Mouse (Mus musculus): Measurements from ENCODE around the gene Tnfsf15.

Gene Tnfsf15

DNA sequence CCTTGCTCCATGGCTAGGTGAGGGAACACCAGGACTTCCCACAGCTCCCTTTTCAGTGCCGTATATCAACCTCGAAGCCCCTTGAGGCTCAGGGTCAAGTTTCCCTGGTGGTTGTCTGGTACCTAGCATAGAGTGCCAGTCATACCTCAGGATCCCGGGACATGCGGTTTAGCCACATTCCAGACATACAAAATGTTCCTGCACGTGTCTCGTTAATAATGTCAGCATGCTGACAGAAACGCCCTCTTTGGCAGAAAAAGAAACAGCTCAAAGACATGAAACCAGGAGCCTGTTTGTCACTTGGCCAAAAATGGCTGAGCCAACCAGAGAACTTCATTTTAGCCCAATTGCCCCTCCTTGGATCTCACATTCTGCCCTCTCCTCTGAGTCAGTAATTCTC lies 2.8 kb downstream of the Tnfsf15 start:
- no peak for DNase-seq (ENCODE audit: low spot score in 2 of 2)

DNA sequence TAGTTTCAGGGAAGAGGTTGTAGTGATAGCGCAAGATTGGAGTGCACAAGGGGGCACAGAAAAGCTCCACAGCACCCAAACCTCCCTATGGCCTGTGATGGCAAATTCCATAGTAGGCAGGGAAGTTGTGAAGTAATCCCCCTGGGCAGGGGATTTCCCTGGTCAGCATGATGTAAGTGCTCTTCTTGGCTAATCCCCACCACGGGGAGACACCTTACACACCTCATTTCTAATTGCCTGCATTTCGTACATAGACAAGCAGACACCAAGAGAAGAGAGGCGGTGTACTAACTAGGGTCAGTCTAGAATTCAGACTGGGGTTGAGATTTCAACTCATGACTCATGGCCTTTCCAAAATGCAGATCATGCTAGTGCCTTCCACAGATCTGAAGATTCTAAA lies 4.2 kb downstream of the Tnfsf15 start:
- no peak for DNase-seq (ENCODE audit: low spot score in 2 of 2)

DNA sequence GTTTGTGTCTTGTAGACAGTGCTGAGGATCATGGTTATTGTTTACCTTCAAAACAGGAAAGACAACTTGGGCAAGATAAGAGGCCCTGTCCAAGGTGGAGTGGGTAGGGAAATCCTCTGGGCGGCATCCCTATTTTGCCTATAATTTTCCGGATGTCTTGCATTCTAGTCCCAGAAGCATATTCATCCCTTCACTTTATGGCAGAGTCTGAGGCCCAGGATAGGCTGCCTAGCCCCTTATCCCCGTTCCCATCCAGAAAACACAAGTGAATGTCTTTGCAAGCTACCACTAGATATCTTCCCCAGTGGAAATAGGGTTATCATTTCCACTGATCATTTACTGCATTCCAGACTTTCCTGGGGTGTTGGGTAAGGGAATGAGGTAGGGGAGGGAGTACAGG lies 4.9 kb downstream of the Tnfsf15 start:
- no peak for DNase-seq (ENCODE audit: low spot score in 2 of 2)

DNA sequence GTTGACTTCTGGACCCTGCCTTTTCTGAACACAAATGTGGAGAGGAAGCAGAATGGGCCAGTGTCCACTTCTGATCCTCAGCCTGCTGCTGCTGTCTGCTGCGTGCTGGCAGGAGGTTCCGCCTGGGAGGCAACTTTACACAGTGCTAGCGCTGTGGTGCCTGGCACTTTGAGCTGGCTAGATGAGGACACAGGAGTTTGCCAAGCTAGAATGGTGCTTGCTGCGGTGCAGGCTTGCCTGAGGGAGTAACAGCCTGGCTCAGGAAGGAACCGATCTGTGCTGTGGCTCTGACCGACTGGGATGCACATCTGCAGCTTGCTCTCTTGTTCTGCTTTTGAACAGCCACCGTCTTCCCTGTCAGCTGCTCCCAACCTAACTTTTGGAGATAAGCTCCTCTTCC lies 5.4 kb downstream of the Tnfsf15 start:
- no peak for DNase-seq (ENCODE audit: low spot score in 2 of 2)

DNA sequence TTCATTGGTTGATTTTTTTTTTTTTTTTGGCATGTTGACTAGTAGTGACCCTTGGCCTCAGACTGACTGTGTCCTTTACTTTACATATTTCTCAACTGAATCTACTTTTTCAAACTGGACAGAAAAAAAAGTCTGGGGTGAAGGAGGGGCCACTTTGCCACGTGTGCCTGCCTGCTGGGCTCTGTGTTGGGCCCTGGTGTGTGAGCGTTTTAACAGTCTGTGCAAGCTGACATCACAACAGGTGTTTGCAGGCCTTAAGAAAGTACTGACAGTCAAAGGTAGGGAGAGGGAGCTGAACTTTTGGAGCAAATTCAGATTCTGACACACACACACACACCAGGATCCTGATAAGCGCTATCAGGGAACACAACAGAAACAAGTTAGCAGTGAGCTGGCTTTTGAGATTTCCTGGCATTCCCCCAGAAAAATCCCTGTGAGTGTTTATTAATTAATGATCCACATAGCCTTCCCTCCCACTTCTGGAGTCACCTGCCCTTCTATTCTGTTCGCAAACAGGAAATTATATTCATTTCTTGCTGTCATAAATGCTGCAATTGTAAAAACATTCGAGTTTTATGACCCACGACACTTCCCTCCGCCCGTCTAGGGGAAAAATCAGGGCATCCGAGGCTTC lies 6.4 kb downstream of the Tnfsf15 start:
- no peak for DNase-seq (ENCODE audit: low spot score in 2 of 2)

DNA sequence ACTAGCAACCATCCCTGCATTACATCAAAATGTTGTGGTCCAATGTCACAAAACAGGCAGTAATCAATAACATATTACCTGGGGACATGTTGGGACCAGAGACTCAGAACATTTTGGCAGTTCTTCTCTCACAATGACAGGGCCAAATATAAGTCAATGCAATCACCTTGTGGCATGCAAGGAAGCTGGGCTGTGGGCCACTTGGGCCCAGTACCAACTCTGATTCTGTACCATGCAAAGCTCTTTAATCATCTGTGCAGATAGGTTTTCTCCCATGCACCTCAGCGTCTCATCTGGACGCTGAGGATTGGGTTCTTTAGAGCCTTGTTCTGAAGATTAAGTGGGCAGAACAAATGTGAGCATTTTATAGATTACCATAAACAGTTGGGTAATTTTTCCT lies 13.6 kb downstream of the Tnfsf15 start:
- no peak for DNase-seq (ENCODE audit: low spot score in 2 of 2)

DNA sequence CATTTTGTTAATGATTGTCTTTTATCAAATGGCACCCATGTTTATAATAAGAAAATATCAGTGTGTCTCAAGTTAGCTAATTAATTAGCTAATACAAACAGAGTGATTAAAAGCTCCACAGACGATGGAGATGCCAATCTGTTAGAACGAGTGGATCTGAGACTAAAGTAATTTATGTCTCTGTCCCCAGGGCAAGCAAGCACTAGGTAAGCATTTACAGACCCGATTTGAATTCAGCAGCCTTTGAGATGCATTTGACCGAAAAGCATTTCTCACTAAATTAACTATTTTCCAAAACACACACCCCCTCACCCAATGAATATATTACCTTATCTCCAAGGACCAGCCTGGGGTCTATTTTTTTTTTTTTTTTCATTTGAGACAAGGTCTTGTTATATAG lies 18.2 kb downstream of the Tnfsf15 start:
- no peak for DNase-seq (ENCODE audit: low spot score in 2 of 2)

DNA sequence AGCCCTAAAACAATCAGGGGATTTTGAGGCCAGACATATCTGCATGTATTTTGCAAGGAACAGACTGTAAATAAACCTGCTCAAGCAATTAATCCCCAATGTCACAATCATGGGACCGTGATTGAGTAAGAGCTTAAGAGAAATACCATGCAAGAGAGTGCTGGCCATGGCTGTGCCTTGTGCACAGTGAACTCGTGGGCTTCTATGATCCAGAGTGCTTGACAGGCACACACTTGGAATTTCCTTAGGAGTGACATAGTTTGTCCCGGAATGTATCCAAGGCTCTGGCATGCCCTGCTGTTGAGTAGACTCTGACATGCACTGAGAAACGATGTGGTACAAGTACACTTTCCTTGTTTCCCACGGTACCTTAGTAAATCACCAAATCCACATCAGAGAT lies 18.9 kb downstream of the Tnfsf15 start:
- DNase-seq (ENCODE audit: low spot score in 2 of 2), result no peak

DNA sequence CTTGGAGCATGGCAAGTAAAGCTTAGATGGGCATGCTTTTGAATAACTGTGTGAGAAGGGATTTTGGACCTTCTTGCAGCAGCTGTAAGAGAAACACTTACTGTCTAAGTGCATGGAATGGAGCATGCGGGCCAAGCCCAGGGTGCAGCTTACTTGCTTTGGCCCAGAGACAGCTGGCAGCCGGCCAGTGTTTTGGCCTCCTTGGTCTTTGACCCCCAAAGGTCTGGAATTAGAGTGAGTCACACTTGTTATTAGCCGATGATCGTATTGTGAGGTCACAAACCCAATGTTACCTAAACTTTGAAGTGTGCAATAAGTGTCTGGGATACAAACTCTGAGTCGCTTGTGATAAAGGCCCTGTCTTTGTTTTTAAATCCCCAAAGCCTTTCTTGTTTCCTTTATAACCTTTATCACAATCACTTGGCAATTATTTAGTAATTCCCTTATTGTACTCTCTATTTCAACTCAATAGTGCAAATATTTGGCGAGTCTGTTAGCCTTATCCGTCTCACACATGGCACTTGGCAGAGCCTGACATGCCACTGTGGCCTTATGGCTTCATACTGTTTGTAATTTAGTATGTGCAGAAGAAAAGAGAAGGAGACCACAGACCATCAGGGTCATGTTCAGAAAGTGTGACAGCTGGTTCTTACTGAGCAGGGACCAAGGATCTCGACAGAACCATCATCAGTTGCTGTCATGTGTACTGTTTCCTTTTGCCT lies 26.8 kb downstream of the Tnfsf15 start:
- DNase-seq (ENCODE audit: low spot score in 2 of 2), result no peak

DNA sequence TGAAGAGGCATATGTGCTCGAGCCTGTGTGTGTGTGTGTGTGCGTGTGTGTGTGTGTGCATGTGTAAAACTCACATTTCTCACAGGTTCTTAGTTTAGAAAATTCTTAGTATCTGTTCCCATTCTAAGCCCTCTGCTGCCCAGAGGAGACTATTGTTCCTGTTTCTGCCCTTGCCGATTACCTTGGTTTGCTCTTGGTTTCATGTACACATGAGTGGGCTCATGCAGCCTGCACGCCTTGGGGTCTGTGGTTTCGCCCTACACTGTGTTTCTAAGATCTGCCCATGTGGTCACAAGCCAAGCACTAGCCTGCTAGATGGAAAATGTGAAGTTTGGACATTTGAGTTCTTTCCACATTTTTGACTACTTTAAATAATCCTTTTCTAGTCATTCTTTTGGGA lies 33.0 kb downstream of the Tnfsf15 start:
- DNase-seq (ENCODE audit: low spot score in 2 of 2), result no peak

DNA sequence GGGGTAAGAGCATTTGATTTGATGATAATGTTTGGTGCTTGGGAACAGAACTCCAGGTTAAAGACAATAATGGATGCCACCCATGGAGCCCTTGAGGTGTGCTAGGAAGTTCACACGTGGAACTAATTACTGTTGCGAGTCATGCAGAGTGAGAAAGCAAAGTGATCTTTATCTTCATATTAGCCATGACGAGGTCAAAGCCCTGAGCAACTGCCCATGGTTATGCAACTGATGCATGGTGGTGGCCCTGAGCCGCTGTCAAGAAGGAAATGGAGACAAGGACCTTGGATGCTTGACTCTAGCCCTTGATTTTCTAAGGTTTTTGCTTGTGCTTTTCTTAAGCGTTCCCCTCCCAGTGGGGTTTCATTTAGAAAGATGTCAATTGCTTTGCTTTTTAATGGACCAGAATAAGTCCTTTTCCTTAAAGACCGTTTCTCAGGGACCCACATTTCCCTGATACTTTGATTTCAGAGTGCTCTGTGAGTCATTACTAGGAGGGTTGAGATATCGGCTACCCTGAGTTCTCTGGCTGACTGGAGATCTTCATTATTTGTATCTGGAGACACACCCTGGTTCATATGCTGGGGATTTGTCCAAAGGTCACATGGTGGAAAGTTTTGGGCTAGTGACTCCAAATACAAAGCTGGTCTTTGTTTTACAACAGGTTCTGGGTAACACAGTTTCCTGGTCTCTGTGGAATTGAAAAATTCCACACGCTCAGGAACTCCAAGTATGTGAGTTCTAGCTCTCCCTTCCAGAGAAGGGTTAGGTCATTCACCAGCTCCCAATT lies 34.3 kb downstream of the Tnfsf15 start:
- DNase-seq (ENCODE audit: low spot score in 2 of 2), result no peak

DNA sequence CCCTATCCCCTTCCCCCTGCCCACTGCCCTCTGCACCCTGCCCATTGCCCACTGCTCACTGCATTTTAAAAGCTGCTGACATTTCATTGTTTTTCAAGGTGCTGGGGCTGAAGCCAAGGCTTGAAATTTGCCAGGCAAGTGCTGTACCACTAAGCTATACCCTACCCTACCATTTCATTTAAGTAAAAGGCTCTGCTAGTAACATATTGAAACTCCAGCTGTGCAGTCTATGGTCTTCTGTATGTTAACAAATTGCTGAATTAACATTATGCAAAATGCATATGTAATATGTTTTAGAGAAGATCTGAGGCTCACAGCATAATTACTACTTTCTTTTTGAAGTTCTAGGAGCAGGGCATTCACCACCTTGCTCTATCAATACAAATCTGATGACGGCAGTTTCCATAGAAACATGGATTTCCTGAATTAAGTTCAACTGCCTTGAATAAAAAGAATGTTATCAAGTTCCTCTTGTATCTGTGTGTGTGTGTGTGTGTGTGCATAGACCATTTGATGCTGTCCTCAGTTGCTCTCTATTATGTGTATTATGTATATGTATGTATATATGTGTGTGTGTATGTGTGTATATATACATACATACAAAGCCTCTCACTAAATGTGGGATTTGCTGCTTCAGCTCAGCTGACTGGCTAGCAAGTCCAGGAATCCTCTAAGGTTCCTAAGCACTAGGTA lies 38.5 kb downstream of the Tnfsf15 start:
- no peak for DNase-seq (ENCODE audit: low spot score in 2 of 2)

DNA sequence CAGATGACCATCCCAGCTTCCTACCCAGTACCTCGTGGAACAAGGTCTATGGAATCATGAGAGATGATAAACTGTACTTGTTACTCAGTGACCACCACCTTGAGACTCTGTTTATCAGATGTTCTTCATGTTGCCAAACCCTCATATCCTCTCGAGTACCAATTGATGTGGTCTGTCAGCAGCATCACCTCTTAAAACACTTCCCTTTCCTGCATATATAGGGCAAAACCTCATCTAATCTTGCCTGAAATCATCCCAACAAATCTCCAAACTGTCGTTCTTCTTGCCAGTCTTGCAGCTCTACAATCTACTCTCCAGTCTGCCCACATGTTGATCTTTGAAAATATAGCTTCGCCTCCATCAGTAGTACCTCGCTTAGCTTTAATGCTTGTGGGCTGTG lies 40.7 kb downstream of the Tnfsf15 start:
- no peak for DNase-seq (ENCODE audit: low spot score in 2 of 2)

DNA sequence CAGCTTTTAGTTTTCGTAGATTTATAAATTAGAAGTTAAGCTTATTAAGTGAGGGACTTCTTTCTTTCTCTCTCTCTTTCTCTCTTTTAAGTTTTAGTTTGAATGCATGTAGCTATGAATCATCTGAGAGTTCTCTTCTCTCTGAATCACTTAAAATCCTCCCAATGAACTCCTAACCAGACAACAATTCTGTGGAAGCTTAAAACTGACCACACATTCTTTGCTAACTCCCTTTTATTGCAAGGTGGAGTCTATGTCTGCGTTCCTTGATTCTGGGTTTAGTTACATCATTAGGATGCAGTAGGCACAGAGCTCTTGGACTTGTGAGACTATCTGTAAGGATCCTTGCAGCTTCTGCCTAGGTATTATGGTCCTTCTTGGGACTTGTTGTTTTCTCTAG lies 41.2 kb downstream of the Tnfsf15 start:
- DNase-seq (ENCODE audit: low spot score in 2 of 2), result no peak

DNA sequence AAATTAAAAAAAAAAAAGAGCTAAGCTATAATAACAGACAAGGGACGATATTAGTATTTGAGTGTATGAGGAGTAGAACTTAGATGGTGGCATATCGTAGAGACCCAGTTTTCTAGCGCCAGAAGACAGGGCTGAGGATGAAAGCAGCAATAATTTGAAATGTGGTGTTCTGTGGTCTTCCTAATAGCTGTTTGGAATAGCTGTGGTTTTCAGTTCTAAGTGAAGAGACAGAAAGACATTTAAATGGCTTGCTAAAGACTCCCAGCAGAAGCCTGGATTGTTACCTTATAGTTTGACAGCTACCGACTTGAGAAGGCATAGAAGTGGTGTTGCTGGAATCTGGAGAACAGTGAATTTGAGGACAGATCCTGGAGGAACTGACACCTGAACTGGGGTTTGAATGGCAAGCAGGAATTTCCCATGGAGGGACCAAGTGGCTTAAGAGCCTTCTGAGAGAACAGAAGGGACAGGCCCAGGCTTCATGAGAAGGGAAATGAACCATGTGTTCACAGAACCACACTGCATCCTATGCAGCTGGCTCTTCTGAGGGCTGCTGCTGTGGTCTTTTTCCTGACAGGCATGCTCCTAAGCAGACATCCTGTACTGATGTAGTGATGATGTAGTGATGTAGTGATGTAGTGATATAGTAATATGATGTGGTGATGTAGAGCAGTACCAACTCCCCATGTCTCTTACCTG lies 42.8 kb downstream of the Tnfsf15 start:
- no peak for DNase-seq (ENCODE audit: low spot score in 2 of 2)

DNA sequence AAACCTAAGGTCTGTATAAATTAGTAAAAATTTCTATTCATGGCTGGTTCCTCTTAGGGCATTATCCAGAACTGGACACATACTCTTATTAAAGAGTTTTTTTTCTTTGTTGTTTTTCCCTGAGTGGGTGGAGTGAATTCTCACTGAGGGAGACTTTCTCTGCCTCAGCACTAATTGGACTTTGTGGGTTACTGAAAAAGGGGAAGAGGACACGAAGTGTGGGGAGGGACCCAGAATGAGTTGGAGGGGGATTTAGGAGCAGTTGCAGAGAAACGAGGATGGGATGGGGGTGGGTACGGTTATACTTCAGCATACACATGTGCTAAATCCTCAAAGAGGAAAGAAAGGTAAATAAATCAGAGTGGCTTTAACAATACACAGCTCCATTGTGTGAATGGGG lies 45.2 kb downstream of the Tnfsf15 start:
- DNase-seq (ENCODE audit: low spot score in 2 of 2), result no peak

DNA sequence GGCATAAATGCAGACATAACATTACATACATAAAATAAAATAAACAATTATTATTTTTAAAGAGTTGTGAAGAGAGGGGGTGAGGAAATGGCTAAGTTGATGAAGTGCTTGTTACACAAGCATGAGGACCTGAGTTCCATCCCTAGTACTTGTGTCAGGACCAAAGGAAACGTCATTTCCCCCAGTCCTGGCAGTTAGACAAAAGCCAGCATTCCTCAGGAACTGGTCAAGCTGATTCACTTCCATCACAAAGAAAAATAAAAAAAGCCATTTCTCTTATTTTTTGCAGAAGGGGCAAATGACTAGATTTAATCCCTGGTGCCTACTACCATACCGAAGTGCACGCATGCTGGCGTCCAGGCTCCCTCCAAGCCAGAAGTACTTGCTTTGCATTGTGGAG lies 48.0 kb downstream of the Tnfsf15 start:
- no peak for DNase-seq (ENCODE audit: low spot score in 2 of 2)

DNA sequence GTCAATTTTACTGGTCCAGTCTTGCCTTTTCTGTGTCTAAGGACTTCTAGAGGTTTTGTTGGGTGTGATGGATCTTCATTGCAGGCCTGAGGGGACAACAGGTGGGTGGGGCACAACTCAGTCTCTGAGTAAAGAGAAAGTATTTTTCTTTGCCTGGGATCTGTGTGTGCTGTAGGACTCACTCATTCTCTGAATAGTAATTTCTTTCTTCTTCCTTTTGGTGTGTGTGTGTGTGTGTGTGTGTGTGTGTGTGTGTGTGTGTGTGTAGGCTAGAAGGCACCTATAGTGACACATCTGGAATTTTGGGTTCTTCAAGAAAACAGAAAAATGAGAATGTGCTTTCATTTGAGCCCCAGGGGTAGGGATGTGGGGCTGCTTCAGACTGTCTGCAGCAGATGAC lies 52.6 kb downstream of the Tnfsf15 start:
- DNase-seq (ENCODE audit: low spot score in 2 of 2), result no peak

DNA sequence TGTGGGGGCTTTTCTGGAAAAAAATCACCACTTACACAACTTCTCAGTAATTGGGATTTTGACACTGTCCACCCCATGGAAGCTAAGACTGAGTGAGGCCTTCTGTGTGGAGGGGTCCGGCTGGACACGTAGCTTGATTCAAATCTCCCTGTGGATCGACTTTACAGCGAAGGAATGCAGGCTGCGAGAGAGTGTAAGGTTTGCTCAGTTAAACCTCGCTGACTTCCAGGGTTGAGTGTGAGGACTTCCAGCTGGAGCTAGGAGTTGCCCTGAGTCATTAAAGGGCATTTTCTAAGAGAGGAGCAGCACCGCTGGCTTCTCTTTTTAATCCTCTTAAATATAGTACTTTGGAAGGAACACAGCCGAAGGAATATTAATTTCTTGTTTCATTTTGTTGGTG lies 57.5 kb downstream of the Tnfsf15 start:
- no peak for DNase-seq (ENCODE audit: low spot score in 2 of 2)

DNA sequence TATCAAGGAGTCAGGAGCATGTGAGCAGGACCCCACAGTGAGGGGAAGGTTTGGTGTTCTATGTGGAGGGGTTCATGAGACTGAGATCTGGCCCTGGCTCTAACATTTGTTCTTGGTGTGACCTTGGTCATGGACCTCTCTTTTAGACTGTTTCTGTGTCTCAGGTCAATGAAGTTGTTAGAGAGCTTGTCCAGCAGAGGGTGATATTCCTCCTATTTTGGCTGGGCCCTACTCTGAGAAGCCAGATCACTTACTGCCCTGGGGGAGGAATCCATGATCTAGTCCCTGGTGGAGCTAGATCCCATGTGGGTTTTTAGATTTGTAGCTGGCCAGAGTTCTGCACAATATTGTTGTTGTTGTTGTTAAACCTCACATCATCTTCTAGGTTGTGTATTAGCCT lies 58.8 kb downstream of the Tnfsf15 start:
- peak in 1 of 2 experiments; percentile 28 for DNase-seq (ENCODE audit: low spot score in 2 of 2)

DNA sequence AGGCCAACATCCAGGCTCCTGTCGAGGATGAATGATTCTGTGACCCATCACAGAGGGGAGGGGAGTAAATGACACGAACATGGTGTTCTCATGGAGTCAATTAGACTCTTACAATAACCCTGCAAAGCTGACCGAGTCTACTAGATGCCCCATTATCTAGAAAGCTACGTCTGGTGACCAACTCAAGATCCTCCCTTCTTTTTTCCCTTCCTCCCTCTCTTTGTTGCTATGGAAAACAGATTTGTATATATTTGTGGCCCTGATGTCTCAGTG lies 59.7 kb downstream of the Tnfsf15 start:
- DNase-seq (ENCODE audit: low spot score in 2 of 2), result no peak

All from thymus, postnatal 10 days (tissue).